Mouse (Mus musculus) ES-E14 (cell line): ENCODE data around the gene Srr. TPM values are rescaled to one million over a fixed set of nuclear protein-coding genes. Genes with fewer than 3 reads are reported as not detected.

Source experiments
- DNase-seq: peaks from one replicate; pipeline ENCODE4 v3.0.0-alpha.2; 2013; ENCODE audit warnings: low read depth, low spot score
- H3K27ac ChIP-seq: 2 replicates; pipeline ENCODE4 v1.5.1; 2012; ENCODE audit warnings: low read depth, mild to moderate bottlenecking, low read length, moderate library complexity, mixed read lengths; ENCODE audit not compliant: poor library complexity, insufficient read depth, severe bottlenecking
- H3K36me3 ChIP-seq: 2 replicates; pipeline ENCODE4 v1.6.1; 2012; ENCODE audit warnings: mild to moderate bottlenecking, low read length, moderate library complexity, mixed read lengths; ENCODE audit not compliant: control insufficient read depth, poor library complexity, insufficient read depth, severe bottlenecking
- H3K4me1 ChIP-seq, 2 experiments: fragments of 150-350 bp in 1 of 2; sonication (generic) in 1 of 2; 2 replicates each; pipeline ENCODE4 v1.6.1; 2012; ENCODE audit warnings: low read length in 2 of 2, mild to moderate bottlenecking in 1 of 2, mixed read lengths in 1 of 2; ENCODE audit not compliant: control insufficient read depth in 2 of 2, insufficient read depth in 2 of 2, poor library complexity in 1 of 2
- H3K4me3 ChIP-seq, 2 experiments: fragments of 150-350 bp in 1 of 2; sonication (generic) in 1 of 2; 2 replicates each; pipeline ENCODE4 v1.5.1; 2012; ENCODE audit warnings: low read length in 2 of 2, low read depth in 1 of 2, mild to moderate bottlenecking in 1 of 2, mixed read lengths in 1 of 2; ENCODE audit not compliant: insufficient read depth in 1 of 2, poor library complexity in 1 of 2, severe bottlenecking in 1 of 2
- H3K9ac ChIP-seq: 2 replicates; pipeline ENCODE4 v1.6.1; 2012; ENCODE audit warnings: low read depth, mild to moderate bottlenecking, low read length, mixed read lengths; ENCODE audit not compliant: poor library complexity, insufficient read depth, severe bottlenecking
- H3K9me3 ChIP-seq: fragments of 150-350 bp; sonication (generic); 2 replicates; pipeline ENCODE4 v1.6.1; 2012; ENCODE audit warnings: low read depth, mild to moderate bottlenecking, low read length; ENCODE audit not compliant: control insufficient read depth, insufficient read depth
- CHD2 ChIP-seq: IDR thresholded peaks from 2 replicates; pipeline ENCODE4 v1.6.1; 2014; ENCODE audit warnings: mild to moderate bottlenecking, low read depth, low read length, inconsistent platforms
- HCFC1 ChIP-seq: IDR thresholded peaks from 2 replicates; pipeline ENCODE4 v1.6.1; 2012; ENCODE audit warnings: low read length, inconsistent platforms, borderline replicate concordance; ENCODE audit not compliant: insufficient read depth
- MAFK ChIP-seq: IDR thresholded peaks from 2 replicates; pipeline ENCODE4 v1.6.1; 2014; ENCODE audit warnings: mild to moderate bottlenecking, low read depth, low read length, inconsistent platforms; ENCODE audit not compliant: insufficient read depth
- ZC3H11A ChIP-seq: IDR thresholded peaks from 2 replicates; pipeline ENCODE4 v1.6.1; 2012; ENCODE audit warnings: low read depth, mild to moderate bottlenecking, inconsistent platforms, low read length, borderline replicate concordance
- ZNF384 ChIP-seq: IDR thresholded peaks from 2 replicates; pipeline ENCODE4 v1.6.1; 2012; ENCODE audit warnings: low read depth, low read length, inconsistent platforms
- in situ Hi-C, 2 experiments: fragments of 600-800 bp; cut with MboI; formaldehyde crosslinking; loops; one replicate each; pipeline ENCODE4 v1.15.1; 2025; ENCODE audit warnings: low sequenced_read_pairs in 2 of 2, inconsistent platforms in 1 of 2; ENCODE audit not compliant: unreplicated experiment in 2 of 2
- total RNA-seq: library from RNA; depleted of rRNA; stranded (reverse); fragments of 300-350 nt; gene quantifications from 2 replicates; pipeline ENCODE4 v1.2.3, GENCODE M21; 2012

Gene Srr
- total RNA-seq, 1 experiment = 3.8 TPM

DNA sequence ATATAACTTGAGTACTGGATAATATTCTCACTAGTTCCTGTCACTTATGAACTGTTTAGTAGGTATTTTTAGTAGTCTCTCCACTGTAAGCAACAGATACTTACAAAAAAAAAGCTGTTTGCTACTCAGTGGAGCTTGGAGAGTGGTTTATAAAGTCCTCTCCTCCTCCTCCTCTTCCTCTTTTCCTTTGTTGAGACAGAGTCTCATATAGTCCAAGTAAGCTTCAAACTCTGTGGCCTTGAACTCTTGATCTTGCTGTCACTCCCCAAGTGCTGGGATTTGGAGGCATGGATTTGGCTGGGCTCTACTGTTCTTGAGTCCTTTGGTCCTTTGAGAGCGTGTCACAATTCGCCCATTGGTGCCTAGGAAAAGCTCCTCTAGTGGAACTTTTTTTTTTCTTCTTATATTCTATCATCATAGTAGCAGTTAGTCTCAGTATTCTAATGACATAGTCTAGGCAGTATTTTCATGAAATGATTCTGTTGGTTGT lies 1.5 kb upstream of the Srr start:
- in situ Hi-C loops = no loop called here
- H3K4me3 ChIP-seq = no peak overlapping the region
- TF ChIP-seq CHD2 = no peak
- TF ChIP-seq HCFC1 = no peak
- no peak for TF ChIP-seq ZNF384
- no peak for TF ChIP-seq ZC3H11A
- no peak for TF ChIP-seq MAFK

GRCm38 (mm10) chr11:74926388-74927005 lies 749 bp upstream of the Srr start:
- Histone ChIP-seq H3K9me3 (no peaks in the 10 kb centered on the region), H3K9ac (peak overlapping the region; percentile 96), H3K36me3 (peaks cover 1% of the 10 kb centered on the region; the same call in 1 of the 2 replicates), H3K27ac (peak overlapping the region; percentile 93; the same call in 1 of the 2 replicates), H3K4me3 (peak overlapping the region; percentile 94 to 95), H3K4me1 (peaks cover 2 to 5% of the 10 kb centered on the region in 2 experiments; a peak in 3 of 4 replicates)
- no peak for DNase-seq
- no peak for TF ChIP-seq ZNF384
- no peak for TF ChIP-seq HCFC1
- no peak for TF ChIP-seq MAFK
- no peak for TF ChIP-seq CHD2
- TF ChIP-seq ZC3H11A = no peak
- in situ Hi-C loops = no loop called here

More for the DNA sequence above, 1.5 kb upstream of the Srr start:
- no peak overlapping the region for H3K9ac ChIP-seq
- H3K36me3 ChIP-seq = peaks cover 1% of the 10 kb centered on the region; the same call in 1 of the 2 replicates
- H3K27ac ChIP-seq = no peak overlapping the region
- DNase-seq = no peak
- H3K9me3 ChIP-seq = no peaks in the 10 kb centered on the region
- peaks cover 2 to 5% of the 10 kb centered on the region in 2 experiments; a peak in 3 of 4 replicates for H3K4me1 ChIP-seq

DNA sequence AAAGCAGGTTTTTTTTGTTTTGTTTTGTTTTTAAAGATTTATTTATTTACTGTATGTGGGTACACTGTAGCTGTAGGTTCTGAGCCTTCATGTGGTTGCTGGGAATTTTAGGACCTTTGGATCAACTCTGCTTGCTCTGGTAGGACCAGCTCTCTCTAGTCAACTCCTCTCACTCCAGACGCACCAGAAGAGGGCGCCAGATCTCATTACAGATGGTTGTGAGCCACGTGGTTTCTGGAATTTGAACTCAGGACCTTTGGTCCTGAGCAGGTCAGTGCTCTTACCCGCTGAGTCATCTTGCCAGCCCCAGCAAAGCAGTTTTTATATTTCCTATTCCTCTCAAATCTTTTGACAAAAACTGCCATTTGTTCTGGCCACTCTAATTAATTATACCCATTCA lies 1.6 kb downstream of the Srr start:
- no peak overlapping the region for H3K27ac ChIP-seq
- no peak overlapping the region for H3K4me3 ChIP-seq
- DNase-seq = no peak
- peaks cover 0 to 2% of the 10 kb centered on the region in 2 experiments; a peak in 1 of 4 replicates for H3K4me1 ChIP-seq
- H3K9ac ChIP-seq = no peak overlapping the region
- TF ChIP-seq MAFK = no peak
- TF ChIP-seq ZNF384 = no peak
- TF ChIP-seq HCFC1 = no peak
- no peak for TF ChIP-seq ZC3H11A
- no peak for TF ChIP-seq CHD2
- in situ Hi-C loops = no loop called here
- H3K36me3 ChIP-seq = no peaks in the 10 kb centered on the region
- H3K9me3 ChIP-seq = no peaks in the 10 kb centered on the region

GRCm38 (mm10) chr11:74919249-74919648 lies 6.5 kb downstream of the Srr start:
- no peak overlapping the region for H3K9ac ChIP-seq
- TF ChIP-seq ZC3H11A (no peak), CHD2 (no peak), ZNF384 (no peak), HCFC1 (no peak), MAFK (no peak)
- no peak for DNase-seq
- no peak overlapping the region for H3K4me3 ChIP-seq
- no peaks in the 10 kb centered on the region for H3K4me1 ChIP-seq
- H3K36me3 ChIP-seq = no peaks in the 10 kb centered on the region
- no peaks in the 10 kb centered on the region for H3K9me3 ChIP-seq
- no peak overlapping the region for H3K27ac ChIP-seq
- in situ Hi-C loops = no loop called here
